Mouse (Mus musculus) kidney, adult 18-20 months (tissue): ENCODE data around the gene Hip1r.

Source experiments
- DNase-seq: peaks from one replicate; pipeline ENCODE4 v3.0.0; 2021

The Hip1r gene

DNA sequence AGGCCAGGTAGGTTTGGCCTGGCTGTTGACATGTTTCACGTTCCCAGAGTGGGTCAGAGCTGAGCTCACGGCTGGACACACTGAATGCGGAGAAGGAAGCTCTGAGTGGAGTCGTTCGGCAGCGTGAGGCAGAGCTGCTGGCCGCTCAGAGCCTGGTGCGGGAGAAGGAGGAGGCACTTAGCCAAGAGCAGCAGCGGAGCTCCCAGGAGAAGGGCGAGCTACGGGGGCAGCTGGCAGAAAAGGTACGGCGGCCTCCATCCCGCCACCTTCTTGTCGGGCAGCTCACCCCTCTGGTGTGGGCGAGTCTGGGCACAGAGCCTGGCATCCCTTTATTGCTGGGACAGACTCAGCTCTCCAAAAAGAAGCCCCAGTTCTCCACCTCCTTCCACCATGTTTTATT lies 24.4 kb downstream of the Hip1r start:
- no peak for DNase-seq

DNA sequence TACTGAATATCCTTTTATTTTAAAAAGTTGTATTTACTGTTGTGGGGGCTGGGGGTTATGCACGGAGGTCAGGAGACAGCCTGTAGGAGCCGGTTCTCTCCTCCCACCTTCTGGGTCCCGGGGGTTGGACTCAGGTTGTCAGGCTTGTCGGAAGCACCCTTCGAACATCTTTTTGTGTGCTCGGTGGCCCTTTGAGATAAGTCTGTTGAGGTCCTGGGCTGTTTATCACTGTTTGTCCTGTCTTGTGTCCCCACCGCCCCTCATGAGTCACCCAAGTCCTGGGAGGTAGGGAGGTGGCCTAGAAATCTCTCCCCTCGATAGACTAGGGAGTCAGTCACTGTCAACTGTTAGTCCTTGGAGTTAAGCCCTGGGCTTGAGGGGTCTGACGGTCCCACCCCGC lies 24.9 kb downstream of the Hip1r start:
- DNase-seq: no peak

DNA sequence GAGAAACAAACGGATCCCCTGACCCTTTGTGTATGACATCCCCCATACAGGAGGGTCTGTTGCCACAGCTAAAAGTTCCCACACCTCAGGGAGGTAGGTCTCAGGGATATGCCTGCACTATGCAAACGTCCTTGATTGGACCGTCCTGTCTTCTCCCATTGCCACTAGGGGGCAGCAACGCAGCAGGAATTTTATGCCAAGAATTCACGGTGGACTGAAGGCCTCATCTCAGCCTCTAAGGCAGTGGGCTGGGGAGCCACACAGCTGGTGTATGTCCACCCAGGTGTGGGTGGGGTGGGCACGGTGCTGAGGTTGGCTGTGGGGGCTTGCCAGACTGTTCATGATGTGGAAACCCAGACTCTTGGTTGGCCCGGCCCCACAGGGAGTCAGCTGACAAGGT lies 27.4 kb downstream of the Hip1r start:
- DNase-seq: peak; percentile 93

DNA sequence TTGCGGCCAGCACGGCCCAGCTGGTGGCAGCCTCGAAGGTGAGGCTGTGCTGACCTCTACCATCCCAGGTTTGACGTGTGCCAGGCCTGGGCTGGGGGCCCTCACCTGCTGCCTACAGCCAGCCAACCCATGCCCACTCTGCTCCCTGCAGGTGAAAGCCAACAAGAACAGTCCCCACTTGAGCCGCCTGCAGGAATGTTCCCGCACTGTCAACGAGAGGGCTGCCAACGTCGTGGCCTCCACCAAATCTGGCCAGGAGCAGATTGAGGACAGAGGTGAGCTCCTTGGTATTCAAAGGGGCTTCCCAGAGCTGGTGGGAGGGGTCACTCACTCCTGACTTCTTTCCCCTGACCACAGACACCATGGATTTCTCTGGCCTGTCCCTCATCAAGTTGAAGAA lies 27.8 kb downstream of the Hip1r start:
- DNase-seq: no peak

DNA sequence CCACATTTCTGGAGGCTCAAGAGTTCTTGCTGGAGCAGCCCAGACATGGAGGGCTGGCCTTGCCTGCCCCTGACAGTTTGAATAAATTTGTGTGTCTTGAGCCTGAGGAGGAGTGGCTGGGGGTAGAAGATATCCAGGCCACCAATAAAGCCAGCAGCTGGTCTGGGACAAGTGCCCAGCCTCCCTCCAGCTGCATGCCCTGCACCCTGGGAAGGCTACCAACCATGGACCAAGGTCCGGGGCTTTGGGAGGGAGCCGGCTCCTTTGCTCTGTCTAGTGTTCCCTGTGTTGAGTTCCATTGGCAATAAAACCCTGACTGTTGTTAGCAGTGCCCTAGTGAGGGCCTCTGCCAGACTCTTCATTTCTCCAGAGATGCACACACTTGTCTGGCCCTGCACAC lies 29.4 kb downstream of the Hip1r start:
- peak; percentile 67 for DNase-seq

DNA sequence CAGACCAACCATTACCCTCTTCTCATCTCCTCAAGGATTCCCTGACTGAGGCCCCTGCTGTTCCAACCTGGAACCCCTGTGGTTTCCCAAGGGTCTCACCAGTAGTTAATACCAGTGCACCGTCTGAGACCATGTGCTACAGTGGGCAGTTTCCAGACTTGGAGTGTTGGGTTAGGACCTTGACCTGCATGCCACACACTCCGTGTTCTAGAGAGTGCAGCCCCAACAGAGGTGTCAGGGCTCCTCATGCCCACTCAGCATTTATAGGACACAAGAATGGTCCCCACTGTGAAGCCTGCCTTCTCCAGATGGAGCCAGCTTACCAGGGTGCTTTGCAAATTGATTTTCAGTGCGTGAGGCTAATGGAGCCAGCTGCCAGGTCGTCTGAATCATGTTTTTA lies 29.9 kb downstream of the Hip1r start:
- no peak for DNase-seq

DNA sequence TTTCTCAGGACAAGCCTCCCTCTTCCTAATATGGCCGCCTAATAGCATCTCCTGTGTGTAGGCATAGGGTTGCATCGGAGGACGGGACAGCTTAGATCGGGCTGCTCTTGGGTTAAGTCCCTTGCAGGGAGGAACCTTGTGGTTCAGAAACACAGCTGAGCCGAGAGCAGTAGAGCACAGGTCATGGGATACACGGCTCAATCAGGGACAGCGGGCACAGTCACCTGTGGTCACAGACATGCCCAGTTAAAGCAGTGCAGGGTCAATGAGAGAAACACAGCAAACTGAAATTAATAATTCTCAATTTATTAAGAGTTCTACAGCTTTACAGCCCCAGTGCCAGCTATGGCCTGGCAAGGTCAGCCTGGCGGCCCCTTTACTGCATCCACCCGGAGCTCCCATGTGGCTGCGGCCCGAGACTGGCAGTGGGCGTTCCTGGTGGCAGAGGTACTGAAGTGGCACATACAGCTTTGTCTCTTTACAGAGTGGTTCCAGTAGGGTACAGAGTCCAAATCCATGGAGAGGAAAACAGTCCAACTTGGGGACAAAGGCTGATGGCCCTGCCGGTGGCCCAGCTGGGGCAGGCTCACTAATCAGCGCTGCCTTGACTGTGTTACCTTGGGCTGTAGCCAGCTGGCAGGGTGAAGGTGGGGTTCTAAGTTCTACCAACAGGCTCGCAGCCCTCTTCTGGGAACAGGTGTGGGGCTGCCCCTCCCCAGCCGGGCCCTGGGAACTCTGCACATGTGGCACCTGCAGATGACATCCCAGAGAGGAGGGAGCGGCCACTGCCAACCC lies 31.1 kb downstream of the Hip1r start:
- peak; percentile 78 for DNase-seq

DNA sequence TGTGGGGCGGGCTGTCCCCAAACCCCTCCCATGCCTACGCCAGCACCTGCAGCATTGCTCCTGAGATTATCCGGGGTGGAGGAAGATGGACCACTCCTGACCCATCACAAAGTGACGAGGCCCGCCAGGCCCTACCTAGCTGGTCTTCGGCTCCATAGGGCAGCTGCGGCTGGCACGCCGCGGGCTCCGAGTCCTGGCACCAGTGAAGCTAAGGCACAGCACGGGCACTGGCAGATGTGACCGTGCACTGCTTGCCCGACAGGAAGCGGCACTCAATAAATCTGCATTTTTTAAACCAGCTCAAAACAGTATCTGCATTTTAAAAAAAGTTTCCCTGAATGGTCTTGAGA lies 31.7 kb downstream of the Hip1r start:
- DNase-seq: no peak

DNA sequence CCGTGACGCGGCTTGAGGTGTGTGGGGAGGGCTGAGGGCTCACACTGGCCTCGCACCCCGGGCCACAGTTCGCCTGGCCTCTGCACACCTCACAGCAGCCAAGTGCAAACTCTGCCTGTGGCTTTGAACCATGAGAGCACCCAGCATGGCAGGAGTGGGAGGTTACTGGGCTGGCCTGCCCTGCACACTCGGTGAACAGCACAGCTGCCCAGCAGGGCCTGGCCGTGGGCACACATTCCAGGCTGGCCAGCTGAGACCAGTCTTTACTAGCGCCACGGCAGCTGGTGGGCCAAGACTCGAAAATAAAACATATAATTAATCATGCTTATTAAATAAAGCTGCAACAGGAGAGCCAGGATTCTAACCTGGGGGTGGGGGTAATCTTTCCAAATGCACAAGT lies 32.2 kb downstream of the Hip1r start:
- DNase-seq: peak; percentile 47

DNA sequence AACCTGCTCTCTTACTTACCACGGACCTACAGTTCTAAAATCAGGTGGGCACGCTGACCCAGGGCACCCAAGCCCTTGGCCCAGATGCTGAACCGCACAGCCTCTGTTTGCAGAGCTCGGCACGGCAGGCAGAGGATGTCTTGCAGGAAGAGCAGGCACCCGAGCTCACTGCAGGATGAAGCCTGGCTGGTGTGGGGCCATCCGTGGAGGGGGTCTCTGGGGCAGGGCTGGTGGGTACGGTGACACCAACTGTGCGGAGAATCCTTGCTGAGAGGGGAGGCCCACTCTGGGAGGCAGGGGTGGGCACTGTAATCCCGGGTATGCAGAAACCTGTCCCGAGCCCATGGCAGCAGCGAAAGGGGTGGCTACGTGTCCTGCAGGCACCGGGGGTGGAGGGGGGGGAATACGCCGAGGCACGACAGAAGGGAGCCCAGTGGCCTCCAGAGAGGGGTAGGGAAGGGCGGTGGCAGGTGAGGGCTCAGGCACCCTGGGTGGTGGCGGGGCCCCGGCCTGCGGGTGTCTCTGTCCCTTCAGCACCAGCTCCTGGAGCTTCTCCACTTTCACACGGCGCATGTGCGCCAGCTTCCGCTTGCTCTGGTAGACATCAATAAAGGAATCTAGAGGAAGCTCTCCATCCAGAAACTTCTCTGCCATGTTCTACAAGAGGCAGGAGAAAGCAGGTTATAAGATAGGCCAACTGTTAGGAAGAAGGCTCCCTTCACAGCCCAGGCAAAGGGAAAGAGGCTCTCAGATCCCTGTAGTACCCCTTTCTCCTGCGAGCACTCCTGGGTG lies 32.9 kb downstream of the Hip1r start:
- no peak for DNase-seq

DNA sequence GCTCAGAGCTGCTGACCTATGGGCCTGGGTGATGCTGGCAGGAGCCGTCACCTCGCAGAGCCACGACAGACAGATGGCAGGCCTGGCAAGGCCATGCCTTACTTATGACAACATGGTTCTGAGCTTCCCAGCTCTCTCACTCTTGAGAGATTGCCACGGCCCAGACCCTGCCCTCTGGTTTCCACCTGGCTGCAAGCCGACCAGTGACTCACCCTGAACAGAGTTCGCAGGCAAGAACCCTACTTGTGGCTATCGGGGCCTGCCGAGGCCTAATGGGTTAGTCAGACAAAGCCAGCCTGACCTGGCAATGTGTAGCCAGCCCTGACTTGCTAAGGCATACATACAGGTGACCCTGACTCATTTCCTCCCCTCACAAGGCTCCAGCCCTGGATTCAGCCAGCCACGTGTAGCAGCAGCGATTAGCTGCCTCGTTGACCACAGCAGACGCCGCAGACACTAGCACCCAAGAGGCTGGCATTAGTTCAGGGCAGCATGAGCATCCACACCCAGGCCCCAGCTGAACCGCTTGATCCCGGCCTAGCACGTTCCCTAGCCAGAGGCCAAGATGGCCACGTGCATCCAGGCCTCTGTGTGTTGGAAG lies 33.6 kb downstream of the Hip1r start:
- peak; percentile 79 for DNase-seq

DNA sequence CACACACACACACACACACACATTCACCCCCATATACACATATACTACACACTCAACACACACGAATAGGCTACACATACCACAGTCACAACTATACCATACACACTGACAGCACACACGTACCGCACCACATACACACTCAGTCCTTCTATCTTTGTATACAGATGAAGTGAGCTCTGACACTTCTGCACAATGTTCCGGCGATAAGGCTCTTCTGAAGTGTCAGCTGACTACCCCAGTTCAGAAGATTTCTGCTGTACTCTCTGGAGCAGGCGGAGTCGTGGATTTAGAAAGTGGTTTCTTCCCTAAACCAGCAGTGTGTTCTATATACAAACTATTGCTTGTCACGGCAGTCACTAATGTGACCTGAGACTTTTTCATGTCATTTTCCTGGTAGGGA lies 36.6 kb downstream of the Hip1r start:
- DNase-seq: no peak

DNA sequence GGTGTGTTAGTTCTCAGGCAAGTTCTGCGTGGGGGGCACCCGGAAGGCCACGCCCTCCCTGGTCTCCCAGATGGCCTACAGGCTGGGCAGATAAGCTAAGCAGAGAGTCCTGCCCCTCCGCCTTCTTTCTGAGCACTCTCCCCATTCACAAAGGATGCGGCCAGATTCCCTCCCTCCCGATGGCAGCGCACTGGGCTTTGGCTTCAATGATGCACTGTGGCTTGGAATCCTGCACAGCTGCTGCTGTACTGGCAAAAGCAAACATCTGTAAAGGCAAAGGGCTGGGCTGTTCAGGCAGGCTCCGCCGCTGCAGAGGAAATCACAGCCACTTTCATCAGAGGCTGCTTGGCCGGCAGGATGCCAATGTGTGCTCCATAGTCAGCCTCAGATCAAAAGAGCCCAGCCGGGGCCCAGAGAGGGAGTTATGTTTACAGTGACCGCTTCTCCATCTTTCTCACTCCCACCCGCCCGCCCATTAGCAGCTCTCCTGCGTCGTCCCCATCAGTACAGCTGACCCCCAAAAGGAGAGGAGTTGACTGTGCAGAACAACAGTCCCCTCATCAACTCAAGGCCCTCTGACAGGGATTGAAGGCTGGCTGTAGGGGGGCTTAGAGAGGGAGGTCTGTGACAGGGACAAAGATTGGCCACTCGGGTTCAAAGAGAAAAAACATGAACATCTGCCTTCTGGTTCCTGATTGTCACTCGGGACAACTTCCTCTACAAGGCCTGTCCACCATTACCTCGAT lies 37.7 kb downstream of the Hip1r start:
- no peak for DNase-seq

DNA sequence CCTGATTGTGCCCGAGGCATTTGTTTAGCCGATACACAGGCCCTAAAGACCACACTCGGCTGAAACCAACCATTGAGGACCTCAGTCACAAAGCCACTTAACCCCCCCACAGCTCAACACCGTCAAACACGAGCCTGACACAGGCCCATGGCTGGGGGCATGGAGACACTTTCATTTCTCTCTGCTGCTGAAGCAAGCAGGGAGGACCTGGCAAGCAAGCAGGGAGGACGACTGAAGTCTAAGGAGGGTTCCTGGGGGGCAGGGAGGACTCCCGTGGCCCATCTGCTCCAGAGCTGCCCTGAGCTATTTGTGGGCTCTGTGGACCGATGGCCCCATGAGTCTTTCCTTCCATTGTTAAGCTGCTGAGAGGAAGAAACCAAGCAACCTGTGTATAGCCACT lies 38.5 kb downstream of the Hip1r start:
- DNase-seq: no peak

DNA sequence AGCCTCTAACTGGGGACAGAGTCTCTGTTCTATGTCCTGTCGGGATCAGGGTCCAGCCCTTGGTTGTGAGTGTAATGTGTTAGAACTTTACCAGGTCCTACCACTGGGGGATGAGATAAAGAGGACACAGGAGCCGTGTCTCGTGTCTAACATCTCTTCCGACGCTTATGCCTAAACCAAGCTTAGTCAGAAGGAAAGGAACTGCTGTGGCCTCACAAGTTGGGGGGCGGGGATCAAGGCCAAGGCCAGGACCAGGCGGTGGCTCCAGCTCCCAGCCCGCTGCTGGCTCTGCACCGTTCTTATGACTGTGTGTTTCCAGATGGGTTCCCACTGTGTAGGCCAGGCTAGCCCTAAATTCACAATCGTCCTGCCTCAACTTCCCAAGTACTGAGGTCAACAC lies 39.5 kb downstream of the Hip1r start:
- DNase-seq: no peak

DNA sequence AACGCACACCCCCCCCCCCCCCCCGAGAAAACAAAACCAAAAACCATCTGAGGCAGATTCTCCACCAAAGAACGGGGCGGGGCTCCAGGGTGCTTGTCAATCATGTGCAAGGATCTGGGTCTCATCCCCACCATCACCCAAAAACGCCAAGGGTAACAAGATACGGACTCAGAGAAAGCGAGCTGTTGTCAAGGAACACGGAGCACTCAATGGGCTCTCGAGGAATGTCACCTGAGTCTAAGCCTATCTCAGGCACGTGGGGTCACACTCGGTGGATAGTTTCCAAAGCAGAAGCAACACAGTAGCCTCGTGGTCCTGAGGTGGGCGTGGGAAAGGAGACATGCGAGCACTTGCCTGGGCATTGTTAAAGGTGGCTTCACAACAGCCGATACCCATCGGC lies 40.3 kb downstream of the Hip1r start:
- DNase-seq: no peak

DNA sequence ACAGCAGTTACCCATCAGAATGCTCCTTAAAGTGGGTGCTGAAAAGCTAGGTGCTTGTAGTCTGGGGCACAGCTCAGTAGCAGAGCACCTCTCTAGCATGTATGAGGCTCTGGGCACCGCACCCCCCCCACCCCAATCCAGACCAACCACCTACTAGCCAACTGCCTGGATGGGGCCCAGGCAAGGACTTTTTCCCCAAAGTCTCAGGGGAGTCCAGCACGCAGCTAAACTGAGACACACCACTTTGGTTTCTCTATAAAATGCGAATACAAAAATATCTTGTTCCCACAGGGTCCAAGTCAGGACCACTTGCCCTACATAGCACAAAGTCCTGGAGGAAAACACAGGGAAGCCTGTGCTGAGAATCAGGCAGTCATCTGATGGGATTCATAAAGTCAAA lies 40.8 kb downstream of the Hip1r start:
- no peak for DNase-seq

DNA sequence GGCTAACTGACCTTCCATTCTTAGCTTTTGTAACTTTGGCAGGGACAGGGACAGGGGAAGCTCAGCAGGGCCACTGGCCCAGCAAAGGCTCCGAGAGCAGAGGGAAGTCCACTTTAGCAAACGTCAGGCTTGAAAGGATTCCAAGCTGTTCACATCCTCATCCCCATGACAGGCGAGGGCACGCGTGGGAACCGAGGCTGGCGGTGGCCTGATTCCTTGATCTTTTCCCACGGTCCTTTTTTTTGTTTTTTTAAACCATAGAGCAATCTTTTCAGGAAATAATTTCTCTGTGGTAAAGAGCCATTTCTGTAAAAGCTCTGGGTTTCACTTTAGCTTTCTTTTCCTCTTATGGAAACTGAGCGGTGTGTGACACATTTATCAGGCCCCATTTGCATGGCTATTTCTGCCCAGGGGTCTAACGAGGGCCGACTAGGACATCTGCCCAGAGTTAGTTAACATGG lies 41.4 kb downstream of the Hip1r start:
- DNase-seq: no peak

DNA sequence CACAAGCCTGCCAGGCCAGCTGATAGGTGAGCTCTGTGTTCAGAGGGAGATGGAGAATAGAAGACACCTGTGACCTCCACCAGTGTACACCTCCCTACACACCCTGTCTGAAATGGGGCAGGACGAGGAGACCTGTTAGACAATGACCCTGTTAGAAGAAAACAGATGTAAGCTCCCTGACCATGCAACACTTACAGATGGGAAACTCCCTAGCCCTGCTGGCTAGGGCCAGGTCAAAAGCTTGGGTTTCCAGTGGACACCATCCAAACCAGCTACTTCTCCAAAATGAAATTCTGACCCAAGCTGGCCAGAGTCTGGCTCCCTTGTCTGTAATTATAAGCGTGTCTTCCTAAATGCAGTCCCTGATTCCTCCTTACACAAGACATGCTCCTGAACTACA lies 42.3 kb downstream of the Hip1r start:
- DNase-seq: no peak

DNA sequence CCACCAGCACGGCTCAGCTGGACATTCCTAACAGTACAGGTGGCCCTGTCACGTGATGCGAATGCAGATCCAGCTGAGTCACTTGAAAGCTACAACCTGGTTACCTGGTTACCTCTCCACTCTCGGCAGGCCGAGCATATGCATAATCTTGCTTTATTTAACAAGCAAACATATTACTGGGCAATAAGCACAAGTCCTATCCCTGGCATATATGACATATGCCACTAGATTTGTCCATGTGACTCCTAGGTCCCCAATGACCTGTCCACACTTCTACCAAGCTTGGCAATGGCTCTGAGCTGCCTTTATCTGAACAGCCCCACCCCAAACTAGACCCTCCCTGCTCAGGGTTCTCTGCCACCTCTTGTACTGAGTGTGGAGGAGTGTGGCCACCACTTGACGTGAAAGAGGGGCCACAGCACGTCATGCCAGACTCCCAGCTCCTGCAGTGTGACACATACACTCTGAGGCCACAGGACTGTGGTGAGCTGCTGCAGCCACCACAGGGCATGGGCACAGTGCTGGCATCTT lies 42.9 kb downstream of the Hip1r start:
- no peak for DNase-seq

DNA sequence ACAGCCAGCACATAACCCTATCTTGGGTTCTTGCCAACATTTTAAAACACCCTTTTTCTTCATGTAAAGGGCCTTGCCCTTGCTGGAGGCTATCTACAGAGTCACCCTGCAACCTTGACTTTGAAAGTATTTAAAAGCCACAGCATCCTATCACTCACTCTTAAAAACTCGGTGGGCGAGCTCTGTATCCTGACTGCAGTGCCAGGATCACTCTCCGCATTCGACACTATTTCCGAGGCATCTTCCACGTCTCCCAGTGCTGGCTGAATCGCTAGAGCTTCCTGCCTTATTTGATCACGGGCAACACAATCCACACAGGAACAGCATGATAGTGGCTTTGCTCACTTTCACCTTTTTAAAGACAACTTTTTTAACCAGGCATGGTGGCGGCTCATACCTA lies 44.5 kb downstream of the Hip1r start:
- no peak for DNase-seq

DNA sequence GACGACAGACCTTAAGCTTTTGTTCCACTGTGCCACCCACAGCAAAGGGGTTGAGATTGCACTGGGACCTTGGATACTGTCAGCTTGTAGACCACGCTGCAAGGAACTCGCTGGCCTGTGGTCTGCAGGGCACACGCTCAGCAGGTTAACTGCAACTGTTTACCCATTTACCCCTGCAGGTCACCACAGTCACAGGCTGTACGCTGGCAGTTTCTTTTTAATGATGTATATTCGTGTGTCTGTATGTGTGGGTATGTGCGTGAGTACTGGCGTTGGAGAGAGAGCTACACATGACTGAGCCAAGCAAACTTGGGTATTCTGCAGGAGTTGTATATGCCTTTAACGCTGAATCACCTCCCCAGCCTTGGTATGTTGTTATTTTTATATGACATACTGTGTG lies 45.2 kb downstream of the Hip1r start:
- no peak for DNase-seq
